ENCODE assay signal across 10 mouse cellular contexts in the genomic region with DNA sequence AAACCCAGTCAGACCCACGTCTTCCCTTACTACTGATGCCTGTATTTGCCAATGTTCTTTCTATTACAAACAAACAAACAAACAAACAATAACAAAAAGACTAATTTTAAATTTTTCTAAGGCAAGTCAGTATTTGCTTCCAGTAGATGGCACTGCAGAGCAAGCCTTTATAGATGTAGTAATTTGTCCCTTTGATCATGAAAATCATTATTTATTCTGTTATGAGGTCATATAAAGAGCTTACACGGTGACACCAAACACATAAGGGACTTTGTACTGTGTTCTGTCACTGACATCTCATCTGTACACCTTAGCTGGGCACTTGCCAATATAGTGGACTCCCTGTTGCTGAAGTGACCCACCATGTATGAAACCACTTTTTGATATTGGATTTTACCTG. TPM values are rescaled to one million over a fixed set of nuclear protein-coding genes. Genes with fewer than 3 reads are reported as not detected.
DNase-seq lines count a peak whose midpoint lies in the region; ATAC-seq and TF ChIP-seq lines count a peak whose summit lies in the region.
"Had no signal": no experiment of that assay in that cellular context is flagged by ENCODE, and none has a peak within 500 bp of the region (broad histone marks: within the 10 kb centered on the region; RNA-seq: fewer than 3 reads in every experiment).

No protein-coding gene starts in this region.

- no peaks in the 10 kb centered on the region for H3K4me1 ChIP-seq in hindbrain, embryonic 14.5 days (replicated peaks; ENCODE audit: control insufficient read depth, insufficient read depth, low read length)

- H3K36me3 ChIP-seq in hindbrain, embryonic 14.5 days (replicated peaks; ENCODE audit: control insufficient read depth, insufficient read depth): no peaks in the 10 kb centered on the region

- no peak overlapping the region for H3K4me3 ChIP-seq in layer of hippocampus, adult 2 months
- H3K4me3 ChIP-seq in hindbrain, embryonic 14.5 days (replicated peaks; ENCODE audit: low read length): no peak overlapping the region
- H3K4me3 ChIP-seq: megakaryocyte, embryonic 14.5 days had no signal

- no peak overlapping the region for H3K9ac ChIP-seq in hindbrain, embryonic 14.5 days

- no peak overlapping the region for H3K27ac ChIP-seq in layer of hippocampus, adult 2 months
- no peak overlapping the region for H3K27ac ChIP-seq in hindbrain, embryonic 14.5 days

- no peak for ATAC-seq in hindbrain, embryonic 14.5 days (ENCODE audit: low FRiP score)

- peak; percentile 25 to 52 for DNase-seq in cerebellum, postnatal 10 days
- DNase-seq in cerebellum, adult 18-20 months: no peak
- no peak for DNase-seq in layer of hippocampus, adult 2 months (ENCODE audit: low spot score in 2 of 2)
- no peak for DNase-seq in layer of hippocampus, adult 9-10 months (ENCODE audit: low spot score)
- DNase-seq in 416B (ENCODE audit: low read depth): peak; percentile 24
- peak; percentile 66 for DNase-seq in hindbrain, embryonic 14.5 days (ENCODE audit: low spot score)
- no peak for DNase-seq in T-cell, adult 2 months (ENCODE audit: low spot score)
- no peak for DNase-seq in frontal cortex, postnatal 25 days (ENCODE audit: low spot score in 2 of 2)
- DNase-seq: cerebellum, adult 9-10 months had no signal

- no peak overlapping the region for H3K4me2 ChIP-seq in hindbrain, embryonic 14.5 days (replicated peaks)

- peaks cover 45% of the 10 kb centered on the region for H3K27me3 ChIP-seq in hindbrain, embryonic 14.5 days (ENCODE audit: control insufficient read depth, insufficient read depth, low read length)

- WGBS in hindbrain, embryonic 14.5 days: 23% methylated on average over 2 of the region's 2 CpGs

- H3K9me3 ChIP-seq in hindbrain, embryonic 14.5 days (ENCODE audit: control insufficient read depth, low read length): no peaks in the 10 kb centered on the region

- TF ChIP-seq CTCF in layer of hippocampus, adult 2 months (conservative IDR thresholded peaks at IDR 0.05): peak; percentile 91

RNA-seq across cellular contexts. Expression of a gene that starts 4.0 kb away (rescaled TPM):
- total RNA-seq in layer of hippocampus, adult 2 months (2021): 1 to 10 TPM; 3.6 to 4.3 TPM
- 6.3 and 7.7 TPM in 2 replicates for polyA plus RNA-seq in hindbrain, embryonic 14.5 days (2014; fragmentation: Nextera tagmentation; extraction: Ambion mirVana)

Comparison
In these comparisons a context has a peak if more than half of its experiments do, and no peak if none do; other contexts are left out.
1. DNase-seq: peak in cerebellum, postnatal 10 days (2 of 2), 416B (single experiment) and hindbrain, embryonic 14.5 days (single experiment); none in cerebellum, adult 18-20 months (0 of 2), layer of hippocampus, adult 2 months (0 of 2), layer of hippocampus, adult 9-10 months (single experiment), T-cell, adult 2 months (single experiment) and frontal cortex, postnatal 25 days (0 of 2).